Mouse (Mus musculus) G1E (cell line): ENCODE results near the gene Ubn1.

Experiments used
- CTCF ChIP-seq: IDR thresholded peaks from 2 replicates; pipeline ENCODE4 v1.5.1; 2012; ENCODE audit warnings: low read depth, low read length, inconsistent platforms, mixed read lengths
- POLR2AphosphoS5 ChIP-seq: IDR thresholded peaks from 2 replicates; pipeline ENCODE4 v1.6.1; 2012; ENCODE audit warnings: low read depth, low read length, inconsistent platforms; ENCODE audit not compliant: insufficient replicate concordance
- TAL1 ChIP-seq: conservative IDR thresholded peaks from 2 replicates; pipeline ENCODE4 v1.6.1; 2012; ENCODE audit warnings: low read depth, low read length, inconsistent platforms, mixed read lengths

DNA sequence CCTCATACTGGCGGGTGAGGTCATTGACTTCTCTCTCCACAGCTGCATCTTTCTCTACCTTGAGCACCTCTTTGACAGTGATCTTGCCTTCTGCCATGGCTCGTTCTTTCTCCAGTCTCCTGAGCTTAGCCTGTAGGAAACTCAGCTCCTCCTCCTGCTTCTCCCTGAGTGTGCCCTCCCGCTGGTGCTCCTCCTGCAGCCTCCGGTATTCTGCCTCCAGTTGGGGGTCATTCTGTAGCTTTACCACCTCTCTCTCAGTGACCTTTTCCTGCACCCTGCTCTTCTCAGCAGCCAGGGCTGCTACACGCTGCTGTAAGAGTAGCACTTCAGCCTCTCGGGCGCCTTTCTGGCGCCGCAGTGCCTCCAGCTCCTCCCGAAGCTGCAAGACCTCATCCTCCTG is 39.2 kb downstream of the Ubn1 start:
- TF ChIP-seq POLR2AphosphoS5 (no peak), CTCF (no peak), TAL1 (no peak)
